Mouse (Mus musculus) myocyte (in vitro differentiated cells): ENCODE measurements around the gene Ank. TPM values are rescaled to one million over a fixed set of nuclear protein-coding genes. Genes with fewer than 3 reads are reported as not detected.

ENCODE experiments used
- H3K27me3 ChIP-seq: one replicate; pipeline ENCODE4 v1.6.1; 2011; ENCODE audit not compliant: control insufficient read depth, insufficient read depth, insufficient read length
- H3K36me3 ChIP-seq: one replicate; pipeline ENCODE4 v1.6.1; 2011; ENCODE audit not compliant: control insufficient read depth, insufficient read depth
- H3K4me2 ChIP-seq: one replicate; pipeline ENCODE4 v1.6.1; 2011; ENCODE audit warnings: low read depth, control low read depth
- H3K4me3 ChIP-seq: one replicate; pipeline ENCODE4 v1.5.1; 2011; ENCODE audit warnings: mild to moderate bottlenecking, control low read depth, moderate library complexity
- H3K79me2 ChIP-seq: one replicate; pipeline ENCODE4 v1.6.1; 2011; ENCODE audit not compliant: control insufficient read depth, insufficient read depth
- H3ac ChIP-seq: one replicate; pipeline ENCODE4 v1.6.1; 2011; ENCODE audit not compliant: control insufficient read depth, insufficient read length
- CEBPB ChIP-seq: IDR thresholded peaks from 2 replicates; pipeline ENCODE4 v1.6.1; 2011; ENCODE audit warnings: mild to moderate bottlenecking, moderate library complexity; ENCODE audit not compliant: poor library complexity, insufficient read depth, severe bottlenecking
- E2F4 ChIP-seq: IDR thresholded peaks from one replicate; pipeline ENCODE4 v1.6.1; 2011; ENCODE audit warnings: mild to moderate bottlenecking, control low read depth, moderate library complexity; ENCODE audit not compliant: insufficient read depth
- MAX ChIP-seq: IDR thresholded peaks from one replicate; pipeline ENCODE4 v1.6.1; 2011; ENCODE audit warnings: low read depth, mild to moderate bottlenecking, control low read depth
- MYOD1 ChIP-seq, 3 experiments: IDR thresholded peaks; one replicate each; pipeline ENCODE4 v1.6.1; 2011; ENCODE audit warnings: control low read depth in 2 of 3, low read depth in 2 of 3, mild to moderate bottlenecking in 2 of 3, moderate library complexity in 1 of 3; ENCODE audit not compliant: insufficient read length in 2 of 3, control insufficient read depth in 1 of 3
- MYOG ChIP-seq, 3 experiments: IDR thresholded peaks; one replicate each; pipeline ENCODE4 v1.6.1; 2011; ENCODE audit warnings: control low read depth in 2 of 3, low read depth in 2 of 3, mild to moderate bottlenecking in 2 of 3; ENCODE audit not compliant: insufficient read length in 2 of 3, control insufficient read depth in 1 of 3, insufficient read depth in 1 of 3
- POLR2A ChIP-seq: IDR thresholded peaks from one replicate; pipeline ENCODE4 v1.6.1; 2011; ENCODE audit warnings: low read depth, mild to moderate bottlenecking, control low read depth, moderate library complexity; ENCODE audit not compliant: insufficient read length
- POLR2AphosphoS2 ChIP-seq: IDR thresholded peaks from one replicate; pipeline ENCODE4 v1.6.1; 2011; ENCODE audit warnings: low read depth, control low read depth; ENCODE audit not compliant: insufficient read length
- REST ChIP-seq: IDR thresholded peaks from one replicate; pipeline ENCODE4 v1.6.1; 2011; ENCODE audit warnings: mild to moderate bottlenecking, control low read depth, moderate library complexity; ENCODE audit not compliant: insufficient read depth, insufficient read length
- SRF ChIP-seq: IDR thresholded peaks from one replicate; pipeline ENCODE4 v1.6.1; 2011; ENCODE audit warnings: low read depth; ENCODE audit not compliant: control insufficient read depth, insufficient read length
- TCF12 ChIP-seq: IDR thresholded peaks from one replicate; pipeline ENCODE4 v1.6.1; 2011; ENCODE audit warnings: mild to moderate bottlenecking, control low read depth; ENCODE audit not compliant: poor library complexity, insufficient read depth, severe bottlenecking
- TCF3 ChIP-seq: IDR thresholded peaks from one replicate; pipeline ENCODE4 v1.6.1; 2011; ENCODE audit warnings: low read depth, control low read depth; ENCODE audit not compliant: insufficient read length
- USF1 ChIP-seq: IDR thresholded peaks from one replicate; pipeline ENCODE4 v1.6.1; 2011; ENCODE audit warnings: low read depth, mild to moderate bottlenecking, control low read depth, moderate library complexity
- polyA plus RNA-seq: library from polyadenylated mRNA; unstranded; fragments of >200 nt; fragmentation: generic; extraction: Trizol; gene quantifications from one replicate; pipeline ENCODE4 v1.2.1, GENCODE M21; 2012; ENCODE audit warnings: missing spikeins

Ank gene
- polyA plus RNA-seq, 1 experiment = 103 TPM

DNA sequence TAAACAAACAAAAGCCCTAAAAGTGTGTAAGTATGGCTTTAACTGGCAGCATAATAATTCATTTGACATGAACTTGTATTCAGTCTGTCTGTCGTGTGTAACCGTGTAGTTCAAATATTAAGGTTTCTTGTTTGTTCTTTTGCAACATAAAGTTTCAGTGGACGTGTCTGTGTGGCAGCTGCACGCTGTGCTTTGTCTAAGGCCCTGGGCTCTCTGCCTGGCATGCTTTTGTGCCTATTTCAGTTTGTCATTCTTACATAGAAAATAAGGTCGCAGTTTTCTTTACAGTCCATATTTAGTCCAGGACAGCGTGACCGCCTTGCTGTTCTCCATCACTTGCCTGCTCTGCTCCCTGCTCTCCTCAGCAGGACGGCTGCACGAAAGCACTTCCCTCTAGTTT, 5.8 kb downstream of the Ank start:
- H3K27me3 ChIP-seq = no peaks in the 10 kb centered on the region
- H3K4me3 ChIP-seq = no peak overlapping the region
- no peak overlapping the region for H3K4me2 ChIP-seq
- TF ChIP-seq POLR2A (no peak), POLR2AphosphoS2 (no peak)
- peaks cover 99% of the 10 kb centered on the region for H3K79me2 ChIP-seq
- peaks cover 5% of the 10 kb centered on the region for H3K36me3 ChIP-seq
- no peak overlapping the region for H3ac ChIP-seq

- Histone ChIP-seq H3K36me3 (peaks cover 5% of the 10 kb centered on the region), H3K4me3 (no peak overlapping the region), H3K4me2 (no peak overlapping the region)
Observed at GRCm38 (mm10) chr15:27475988-27476387, 9.5 kb downstream of the Ank start.

GRCm38 (mm10) chr15:27476671-27477070, 10.2 kb downstream of the Ank start:
- Histone ChIP-seq H3K4me2 (peak overlapping the region; percentile 39), H3ac (no peak overlapping the region), H3K27me3 (no peaks in the 10 kb centered on the region), H3K4me3 (no peak overlapping the region), H3K79me2 (peaks cover 100% of the 10 kb centered on the region), H3K36me3 (peaks cover 2% of the 10 kb centered on the region)
- TF ChIP-seq SRF = no peak

More at GRCm38 (mm10) chr15:27475988-27476387, 9.5 kb downstream of the Ank start:
- Histone ChIP-seq H3K27me3 (no peaks in the 10 kb centered on the region), H3K79me2 (peaks cover 100% of the 10 kb centered on the region), H3ac (no peak overlapping the region)
- TF ChIP-seq MYOD1 (IDR thresholded peaks at IDR 0.05; ENCODE audit: control insufficient read depth in 1 of 3, insufficient read length in 2 of 3, low read depth in 2 of 3) (no peak), MAX (no peak), SRF (no peak), MYOG (IDR thresholded peaks at IDR 0.05; ENCODE audit: control insufficient read depth in 1 of 3, insufficient read depth in 1 of 3, insufficient read length in 2 of 3, low read depth in 2 of 3) (no peak)

- peak overlapping the region; percentile 39 for H3K4me2 ChIP-seq
- no peak overlapping the region for H3ac ChIP-seq
- TF ChIP-seq SRF (no peak), MYOD1 (IDR thresholded peaks at IDR 0.05; ENCODE audit: control insufficient read depth in 1 of 3, insufficient read length in 2 of 3, low read depth in 2 of 3) (peak in 2 of 3 experiments; percentile 31 to 61), MYOG (IDR thresholded peaks at IDR 0.05; ENCODE audit: control insufficient read depth in 1 of 3, insufficient read depth in 1 of 3, insufficient read length in 2 of 3, low read depth in 2 of 3) (peak in 2 of 3 experiments; percentile 28 to 73)
- H3K4me3 ChIP-seq = no peak overlapping the region
- no peaks in the 10 kb centered on the region for H3K27me3 ChIP-seq
- H3K36me3 ChIP-seq = no peaks in the 10 kb centered on the region
- peaks cover 100% of the 10 kb centered on the region for H3K79me2 ChIP-seq
Observed at GRCm38 (mm10) chr15:27477159-27477558, 10.7 kb downstream of the Ank start.

DNA sequence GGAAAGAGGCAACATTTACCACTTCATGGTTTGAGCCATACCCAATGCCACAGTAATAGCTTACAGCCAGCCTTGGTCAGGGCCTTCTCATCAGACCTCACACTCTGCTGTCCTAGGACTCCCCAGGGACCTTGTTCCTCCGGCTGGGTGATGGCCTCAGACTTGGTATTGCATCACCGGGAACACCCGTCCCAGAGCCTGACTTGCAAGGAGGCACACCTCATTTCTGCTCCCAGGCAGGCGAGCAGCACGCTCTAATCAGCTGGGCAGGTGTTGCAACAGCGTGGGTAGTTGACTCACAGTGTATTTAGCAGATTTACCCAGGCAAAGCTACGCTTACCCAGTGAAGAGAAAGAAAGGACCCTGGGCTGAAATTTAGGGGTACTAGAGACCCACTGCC, 11.2 kb downstream of the Ank start:
- peak overlapping the region; percentile 39 for H3K4me2 ChIP-seq
- no peaks in the 10 kb centered on the region for H3K27me3 ChIP-seq
- no peaks in the 10 kb centered on the region for H3K36me3 ChIP-seq
- no peak overlapping the region for H3ac ChIP-seq
- no peak overlapping the region for H3K4me3 ChIP-seq
- no peak for TF ChIP-seq USF1
- no peak for TF ChIP-seq E2F4
- no peak for TF ChIP-seq REST
- no peak for TF ChIP-seq TCF12
- peak; percentile 96 for TF ChIP-seq CEBPB
- peak; percentile 58 for TF ChIP-seq POLR2AphosphoS2
- peak in 1 of 3 experiments; percentile 82 for TF ChIP-seq MYOG (IDR thresholded peaks at IDR 0.05; ENCODE audit: control insufficient read depth in 1 of 3, insufficient read depth in 1 of 3, insufficient read length in 2 of 3, low read depth in 2 of 3)
- no peak for TF ChIP-seq TCF3
- peak in 1 of 3 experiments; percentile 82 for TF ChIP-seq MYOD1 (IDR thresholded peaks at IDR 0.05; ENCODE audit: control insufficient read depth in 1 of 3, insufficient read length in 2 of 3, low read depth in 2 of 3)
- TF ChIP-seq SRF = no peak
- peak; percentile 49 for TF ChIP-seq POLR2A
- TF ChIP-seq MAX = no peak
- H3K79me2 ChIP-seq = peaks cover 100% of the 10 kb centered on the region

- no peak overlapping the region for H3K4me2 ChIP-seq
- H3K79me2 ChIP-seq = peaks cover 100% of the 10 kb centered on the region
- H3K4me3 ChIP-seq = no peak overlapping the region
- TF ChIP-seq MYOD1 (IDR thresholded peaks at IDR 0.05; ENCODE audit: control insufficient read depth in 1 of 3, insufficient read length in 2 of 3, low read depth in 2 of 3) (peak in 1 of 3 experiments; percentile 5), E2F4 (no peak), CEBPB (no peak)
- H3K27me3 ChIP-seq = no peaks in the 10 kb centered on the region
- H3ac ChIP-seq = no peak overlapping the region
- no peaks in the 10 kb centered on the region for H3K36me3 ChIP-seq
Observed at GRCm38 (mm10) chr15:27480333-27481015, 14.0 kb downstream of the Ank start.
